Mouse (Mus musculus) embryonic facial prominence, embryonic 14.5 days (tissue): ENCODE data around the gene Ptgir. TPM values are rescaled to one million over a fixed set of nuclear protein-coding genes. Genes with fewer than 3 reads are reported as not detected.
"Not testable (repeated sequence)": the region's sequence is repeated elsewhere in the genome, so short reads cannot be mapped to it uniquely, and the experiment has no call there.

Experiments
- ATAC-seq: fragments of 200-750 bp; cut with Nextera tagmentation; 2 replicates; pipeline ENCODE4 v1.8.0; 2017; ENCODE audit warnings: low read depth, moderate number of reproducible peaks, moderate TSS enrichment
- DNase-seq: peaks from one replicate; pipeline ENCODE4 v3.0.0-alpha.2; 2015; ENCODE audit warnings: low spot score
- H3K27ac ChIP-seq: fragments of 300-500 bp; sonication (generic); replicated peaks from 2 replicates; pipeline ENCODE4 v1.5.1; 2014; ENCODE audit warnings: low read depth, mild to moderate bottlenecking, low read length, moderate library complexity
- H3K27me3 ChIP-seq: fragments of 300-500 bp; sonication (generic); replicated peaks from 2 replicates; pipeline ENCODE4 v1.6.1; 2014; ENCODE audit warnings: low read length; ENCODE audit not compliant: control insufficient read depth, insufficient read depth
- H3K36me3 ChIP-seq: fragments of 300-500 bp; sonication (generic); 2 replicates; pipeline ENCODE4 v1.6.1; 2014; ENCODE audit warnings: low read length, mixed read lengths; ENCODE audit not compliant: control insufficient read depth, insufficient read depth
- H3K4me1 ChIP-seq: fragments of 300-500 bp; sonication (generic); 2 replicates; pipeline ENCODE4 v1.6.1; 2014; ENCODE audit warnings: antibody characterized with exemption, low read length; ENCODE audit not compliant: control insufficient read depth, insufficient read depth
- H3K4me2 ChIP-seq: fragments of 300-500 bp; sonication (generic); 2 replicates; pipeline ENCODE4 v1.6.1; 2014; ENCODE audit warnings: low read depth, mild to moderate bottlenecking, low read length, moderate library complexity, mixed read lengths
- H3K4me3 ChIP-seq: fragments of 300-500 bp; sonication (generic); 2 replicates; pipeline ENCODE4 v1.5.1; 2014; ENCODE audit warnings: low read depth, mild to moderate bottlenecking, low read length
- H3K9ac ChIP-seq: fragments of 300-500 bp; sonication (generic); 2 replicates; pipeline ENCODE4 v1.6.1; 2014; ENCODE audit warnings: low read depth, mild to moderate bottlenecking, low read length, moderate library complexity, mixed read lengths
- H3K9me3 ChIP-seq: fragments of 300-500 bp; sonication (generic); 2 replicates; pipeline ENCODE4 v1.6.1; 2016; ENCODE audit warnings: low read length; ENCODE audit not compliant: control insufficient read depth
- WGBS: fragments of 180-500 bp; shearing (Covaris S2); extraction: QIAGEN DNeasy Blood & Tissue Kit; methylation state at CpG from one replicate; pipeline ENCODE4 v1.1.7; 2014; 5-methylcytosine and 5-hydroxymethylcytosine counted together
- polyA plus RNA-seq: library from polyadenylated mRNA; unstranded; fragments of >200 nt; fragmentation: Nextera tagmentation; extraction: Ambion mirVana; gene quantifications from 2 replicates; pipeline ENCODE4 v1.2.1, GENCODE M21; 2014

The Ptgir gene
- polyA plus RNA-seq, 1 experiment from 2014 or later, result 1.9 TPM

GRCm38 (mm10) chr7:16950861-16951635 lies 44.8 kb downstream of the Ptgir start:
- Histone ChIP-seq H3K4me3 (no peak overlapping the region), H3K4me1 (peaks cover 21% of the 10 kb centered on the region), H3K27ac (no peak overlapping the region), H3K9ac (no peak overlapping the region), H3K9me3 (0 out of 2 replicates have a peak, but pooled peaks cover 7% of the 10 kb centered on the region), H3K27me3 (peaks cover 36% of the 10 kb centered on the region), H3K4me2 (no peak overlapping the region), H3K36me3 (no peaks in the 10 kb centered on the region)
- WGBS, result 31% methylated on average over 18 of the region's 18 CpGs
- ATAC-seq (peak; percentile 76), DNase-seq (peak; percentile 83)

GRCm38 (mm10) chr7:16953776-16954175 lies 47.5 kb downstream of the Ptgir start:
- not testable (repeated sequence) for H3K27ac ChIP-seq, H3K36me3 ChIP-seq, H3K4me2 ChIP-seq, H3K4me1 ChIP-seq, H3K9ac ChIP-seq, H3K4me3 ChIP-seq, H3K27me3 ChIP-seq, DNase-seq, ATAC-seq, H3K9me3 ChIP-seq
- WGBS, result 71% methylated on average over 2 of the region's 2 CpGs

GRCm38 (mm10) chr7:16955712-16956111 lies 49.4 kb downstream of the Ptgir start:
- Histone ChIP-seq H3K4me1 (peaks cover 5% of the 10 kb centered on the region), H3K27me3 (no peaks in the 10 kb centered on the region), H3K9ac (no peak overlapping the region), H3K4me3 (no peak overlapping the region), H3K36me3 (no peaks in the 10 kb centered on the region), H3K9me3 (0 out of 2 replicates have a peak, but pooled peaks cover 7% of the 10 kb centered on the region), H3K27ac (no peak overlapping the region), H3K4me2 (no peak overlapping the region)
- 66% methylated on average over 4 of the region's 4 CpGs for WGBS
- DNase-seq (peak; percentile 73), ATAC-seq (no peak)

GRCm38 (mm10) chr7:16956410-16957265 lies 50.3 kb downstream of the Ptgir start:
- no peak overlapping the region for H3K4me2 ChIP-seq
- 56% methylated on average over 15 of the region's 15 CpGs for WGBS
- no peak overlapping the region for H3K4me3 ChIP-seq
- H3K27ac ChIP-seq, result peak overlapping the region; percentile 63
- no peak for DNase-seq
- 0 out of 2 replicates have a peak, but pooled peaks cover 7% of the 10 kb centered on the region for H3K9me3 ChIP-seq
- no peaks in the 10 kb centered on the region for H3K27me3 ChIP-seq
- H3K36me3 ChIP-seq, result no peaks in the 10 kb centered on the region
- H3K9ac ChIP-seq, result no peak overlapping the region
- ATAC-seq, result no peak
- H3K4me1 ChIP-seq, result peaks cover 5% of the 10 kb centered on the region

GRCm38 (mm10) chr7:16959539-16960187 lies 53.4 kb downstream of the Ptgir start, which contains the start of gene Pnmal1:
Gene Pnmal1 (plus strand): TSS chr7:16959679.
- WGBS, result 29% methylated on average over 15 of the region's 17 CpGs
- Histone ChIP-seq H3K27me3 (no peaks in the 10 kb centered on the region), H3K27ac (no peak within 1 kb of the TSS), H3K36me3 (no peaks in the 10 kb centered on the region), H3K4me1 (peaks cover 5% of the 10 kb centered on the region), H3K9ac (no peak within 1 kb of the TSS), H3K4me3 (no peak within 1 kb of the TSS), H3K4me2 (peak within 1 kb of the TSS; percentile 16; the same call in 1 of the 2 replicates), H3K9me3 (0 out of 2 replicates have a peak, but pooled peaks cover 6% of the 10 kb centered on the region)
- peak; percentile 89 for DNase-seq
- ATAC-seq, result peak; percentile 86

Other genes starting within 250 kb of the Ptgir start
- not detected in 2 replicates for gene Ceacam15, start 230.8 kb upstream of the Ptgir start, polyA plus RNA-seq
- gene Ceacam9, start 184.6 kb upstream of the Ptgir start, polyA plus RNA-seq, result not detected in 2 replicates
- 278 and 286 TPM in 2 replicates for gene Ap2s1, start 168.1 kb upstream of the Ptgir start, polyA plus RNA-seq
- 26.5 and 27.5 TPM in 2 replicates for gene Slc1a5, start 125.2 kb upstream of the Ptgir start, polyA plus RNA-seq
- 97.4 and 107 TPM in 2 replicates for gene Strn4, start 90.6 kb upstream of the Ptgir start, polyA plus RNA-seq
- 28.2 and 28.6 TPM in 2 replicates for gene Fkrp, start 89.8 kb upstream of the Ptgir start, polyA plus RNA-seq
- 14.4 and 16.5 TPM in 2 replicates for gene Prkd2, start 63.6 kb upstream of the Ptgir start, polyA plus RNA-seq
- 7.2 and 7.6 TPM in 2 replicates for gene Dact3, start 31.2 kb upstream of the Ptgir start, polyA plus RNA-seq
- 27.0 and 29.1 TPM in 2 replicates for gene Gng8, start 14.7 kb upstream of the Ptgir start, polyA plus RNA-seq
- gene Calm3, start 17.6 kb downstream of the Ptgir start, polyA plus RNA-seq, result 164 and 189 TPM in 2 replicates
- 20.9 and 21.9 TPM in 2 replicates for gene Pnmal2, start 38.2 kb downstream of the Ptgir start, polyA plus RNA-seq
- gene Pnmal1, start 53.2 kb downstream of the Ptgir start, polyA plus RNA-seq, result 2.1 and 2.3 TPM in 2 replicates
- 0.24 and 0.38 TPM in 2 replicates for gene Gm42372, start 76.6 kb downstream of the Ptgir start, polyA plus RNA-seq
- 24.7 and 26.0 TPM in 2 replicates for gene Ccdc8, start 86.2 kb downstream of the Ptgir start, polyA plus RNA-seq
- 99.0 and 107 TPM in 2 replicates for gene Ppp5c, start 121.4 kb downstream of the Ptgir start, polyA plus RNA-seq
- 26.1 and 34.8 TPM in 2 replicates for gene Hif3a, start 155.9 kb downstream of the Ptgir start, polyA plus RNA-seq
- 0.11 and 0.16 TPM in 2 replicates for gene Psg16, start 167.6 kb downstream of the Ptgir start, polyA plus RNA-seq
- 0.08 TPM in 1 of 2 replicates, not detected in the other for gene Ceacam3, start 243.8 kb downstream of the Ptgir start, polyA plus RNA-seq